Mouse (Mus musculus) embryonic facial prominence, embryonic 12.5 days (tissue): Measurements from ENCODE around the gene Pigo. TPM values are rescaled to one million over a fixed set of nuclear protein-coding genes. Genes with fewer than 3 reads are reported as not detected.
A peak's percentile ranks its signal among the peaks of the same experiment; 100 is the strongest.

Source experiments
- ATAC-seq: fragments of 200-750 bp; cut with Nextera tagmentation; 2 replicates; pipeline ENCODE4 v1.8.0; 2017; ENCODE audit not compliant: insufficient number of reproducible peaks, insufficient read depth, low FRiP score, low TSS enrichment
- H3K27ac ChIP-seq: fragments of 300-500 bp; sonication (generic); 2 replicates; pipeline ENCODE4 v1.5.1; 2016; ENCODE audit warnings: mild to moderate bottlenecking
- H3K27me3 ChIP-seq: fragments of 300-500 bp; sonication (generic); 2 replicates; pipeline ENCODE4 v1.6.1; 2016; ENCODE audit warnings: mild to moderate bottlenecking, moderate library complexity
- H3K36me3 ChIP-seq: fragments of 300-500 bp; sonication (generic); 2 replicates; pipeline ENCODE4 v1.6.1; 2016; ENCODE audit warnings: mild to moderate bottlenecking
- H3K4me1 ChIP-seq: fragments of 300-500 bp; sonication (generic); 2 replicates; pipeline ENCODE4 v1.6.1; 2016
- H3K4me2 ChIP-seq: fragments of 300-500 bp; sonication (generic); replicated peaks from 2 replicates; pipeline ENCODE4 v1.6.1; 2016; ENCODE audit warnings: mild to moderate bottlenecking, moderate library complexity
- H3K4me3 ChIP-seq: fragments of 300-500 bp; sonication (generic); 2 replicates; pipeline ENCODE4 v1.5.1; 2016; ENCODE audit warnings: mild to moderate bottlenecking
- H3K9ac ChIP-seq: fragments of 300-500 bp; sonication (generic); 2 replicates; pipeline ENCODE4 v1.6.1; 2016; ENCODE audit warnings: mild to moderate bottlenecking, moderate library complexity
- H3K9me3 ChIP-seq: fragments of 300-500 bp; sonication (generic); 2 replicates; pipeline ENCODE4 v1.6.1; 2016; ENCODE audit warnings: mild to moderate bottlenecking, moderate library complexity
- WGBS: fragments of 180-500 bp; shearing (Covaris S2); methylation state at CpG from one replicate; pipeline ENCODE4 v1.1.7; 2016; 5-methylcytosine and 5-hydroxymethylcytosine counted together
- polyA plus RNA-seq: library from polyadenylated mRNA; unstranded; fragments of >200 nt; fragmentation: Nextera tagmentation; extraction: Ambion mirVana; gene quantifications from 2 replicates; pipeline ENCODE4 v1.2.1, GENCODE M21; 2016

The Pigo gene
- polyA plus RNA-seq, 1 experiment from 2014 or later: 26.5 TPM

DNA sequence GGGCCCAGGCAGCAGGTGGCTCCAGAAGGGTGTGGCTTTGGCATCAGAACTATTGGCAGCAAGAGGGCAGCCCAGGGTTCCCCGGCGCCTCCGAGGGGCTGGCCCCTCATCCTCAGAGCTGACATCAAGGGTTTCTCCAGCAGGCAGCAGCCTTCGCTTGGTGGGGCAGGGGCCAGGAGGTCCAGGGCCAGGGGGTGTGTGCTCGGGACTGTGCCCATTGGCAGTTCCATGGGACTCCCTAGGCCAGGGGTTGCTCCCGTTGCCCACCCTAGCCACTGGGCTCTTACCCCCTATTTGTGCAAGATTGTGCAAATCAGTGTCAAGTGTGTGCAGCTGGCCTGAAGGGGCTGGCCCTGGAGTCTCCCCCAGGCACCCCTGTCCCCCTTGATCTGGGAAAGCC, 10.2 kb upstream of the Pigo start:
- no peak for ATAC-seq
- WGBS: 88% methylated on average over 6 of the region's 6 CpGs
- no peak overlapping the region for H3K27ac ChIP-seq

GRCm38 (mm10) chr4:43033481-43033880, 7.9 kb upstream of the Pigo start:
- Histone ChIP-seq H3K4me1 (peaks cover 16% of the 10 kb centered on the region), H3K4me2 (no peak overlapping the region), H3K4me3 (no peak overlapping the region), H3K36me3 (peaks cover 49% of the 10 kb centered on the region), H3K9me3 (no peaks in the 10 kb centered on the region), H3K27ac (no peak overlapping the region), H3K27me3 (no peaks in the 10 kb centered on the region), H3K9ac (no peak overlapping the region)
- WGBS: 84% methylated on average over 14 of the region's 14 CpGs
- no peak for ATAC-seq

More for the DNA sequence above, 10.2 kb upstream of the Pigo start:
- H3K27me3 ChIP-seq: no peaks in the 10 kb centered on the region
- H3K9ac ChIP-seq: no peak overlapping the region
- H3K9me3 ChIP-seq: no peaks in the 10 kb centered on the region
- H3K36me3 ChIP-seq: peaks cover 35% of the 10 kb centered on the region
- H3K4me2 ChIP-seq: no peak overlapping the region
- no peak overlapping the region for H3K4me3 ChIP-seq
- H3K4me1 ChIP-seq: peaks cover 18% of the 10 kb centered on the region

DNA sequence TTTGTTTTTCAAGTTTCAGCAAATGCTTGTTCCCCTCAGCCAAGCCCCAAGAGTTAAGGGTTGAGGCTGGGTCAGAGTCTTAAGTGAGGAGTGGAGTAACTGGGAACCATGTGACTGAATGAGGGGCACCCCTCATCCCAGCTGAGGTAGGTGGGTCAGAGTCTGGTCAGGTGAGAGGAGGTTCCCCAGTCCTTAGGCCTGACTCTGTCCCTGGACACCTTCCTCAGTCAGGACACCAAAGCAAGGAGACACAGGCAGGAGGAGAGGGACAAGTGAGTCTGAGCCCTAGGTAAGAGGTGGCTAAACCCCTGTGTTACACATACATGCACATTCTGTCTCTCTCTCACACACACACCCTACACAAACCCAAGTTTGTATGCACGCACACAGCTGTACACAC, 6.9 kb upstream of the Pigo start:
- Histone ChIP-seq H3K27me3 (no peaks in the 10 kb centered on the region), H3K27ac (0 out of 2 replicates have a peak overlapping the region, but pooled peaks have one; percentile 17), H3K9me3 (no peaks in the 10 kb centered on the region), H3K4me1 (peaks cover 16% of the 10 kb centered on the region), H3K4me3 (no peak overlapping the region), H3K36me3 (peaks cover 58% of the 10 kb centered on the region), H3K4me2 (no peak overlapping the region), H3K9ac (no peak overlapping the region)
- ATAC-seq: no peak
- WGBS: 100% methylated on average over 1 of the region's 1 CpGs

DNA sequence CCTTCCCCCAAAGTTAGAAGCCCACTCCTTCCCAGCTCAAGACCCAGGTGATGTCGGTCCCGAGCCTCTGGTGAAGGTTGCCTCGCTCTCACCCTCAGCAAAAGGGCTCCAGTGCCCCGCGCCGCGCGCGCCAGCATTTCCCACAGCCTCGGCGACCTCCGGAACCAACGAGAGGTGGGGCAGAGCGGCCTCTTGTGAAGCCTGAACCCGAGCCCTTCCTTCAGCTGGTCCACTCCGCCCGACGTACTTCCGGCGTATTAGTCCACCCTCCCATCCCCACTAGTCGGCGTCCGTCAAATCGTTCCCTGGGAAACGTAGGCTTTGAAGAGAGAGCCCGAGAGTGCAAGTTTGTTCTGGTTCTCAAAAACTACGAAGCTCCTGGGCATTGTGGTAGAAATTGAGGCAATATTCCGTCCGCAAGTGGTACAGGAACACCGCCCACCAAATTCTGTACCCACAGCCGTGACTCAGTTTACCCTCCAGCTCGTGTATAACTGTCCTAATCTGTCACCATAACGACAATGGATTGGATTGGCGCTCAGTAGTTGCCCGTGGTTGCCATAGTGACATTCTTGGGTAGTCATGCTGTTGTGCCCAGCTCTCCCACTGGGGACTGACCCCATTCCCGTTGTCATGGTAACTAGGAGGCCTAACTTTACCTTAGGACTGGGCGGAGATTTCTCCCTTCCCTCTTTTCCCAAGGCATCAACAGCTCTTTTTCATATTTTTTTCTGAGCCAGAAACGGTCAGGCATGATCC, 5.8 kb upstream of the Pigo start, which contains the start of gene Stoml2:
Gene Stoml2, minus strand, starts transcription at position 474 of the 759 bp plus-strand sequence.
- Histone ChIP-seq H3K4me3 (peak within 1 kb of the TSS; percentile 72), H3K4me2 (peak within 1 kb of the TSS; percentile 79), H3K9me3 (no peaks in the 10 kb centered on the region), H3K27me3 (no peaks in the 10 kb centered on the region), H3K4me1 (peaks cover 16% of the 10 kb centered on the region), H3K36me3 (peaks cover 65% of the 10 kb centered on the region), H3K9ac (peak within 1 kb of the TSS; percentile 85), H3K27ac (peak within 1 kb of the TSS; percentile 88)
- peak; percentile 92 for ATAC-seq
- WGBS: under 1% methylated on average over 38 of the region's 38 CpGs

DNA sequence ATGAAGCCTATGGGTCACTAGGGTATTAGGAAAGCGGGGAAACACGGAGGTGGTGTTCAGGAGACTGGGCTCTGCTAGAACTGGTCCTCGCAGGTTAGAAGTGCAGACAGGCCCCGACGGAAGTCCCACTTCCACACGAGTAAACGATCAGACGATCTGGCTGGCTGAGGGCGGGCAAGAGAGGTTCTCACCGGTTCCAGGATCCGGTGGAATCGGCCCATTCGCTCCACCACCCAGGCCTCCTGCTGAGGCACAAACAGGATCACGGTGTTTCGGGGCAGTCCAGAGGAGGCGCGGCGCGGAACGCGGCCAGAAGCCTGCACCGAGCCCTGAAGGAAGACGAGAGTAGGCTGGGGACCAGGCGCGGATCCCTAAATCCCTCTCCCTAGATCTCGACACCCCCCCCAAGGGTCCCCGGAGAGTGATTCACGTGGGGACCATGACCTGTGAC, 5.2 kb upstream of the Pigo start:
- WGBS: 2% methylated on average over 28 of the region's 28 CpGs
- ATAC-seq: peak; percentile 25; the same call in 1 of the 2 replicates
- H3K36me3 ChIP-seq: peaks cover 59% of the 10 kb centered on the region

DNA sequence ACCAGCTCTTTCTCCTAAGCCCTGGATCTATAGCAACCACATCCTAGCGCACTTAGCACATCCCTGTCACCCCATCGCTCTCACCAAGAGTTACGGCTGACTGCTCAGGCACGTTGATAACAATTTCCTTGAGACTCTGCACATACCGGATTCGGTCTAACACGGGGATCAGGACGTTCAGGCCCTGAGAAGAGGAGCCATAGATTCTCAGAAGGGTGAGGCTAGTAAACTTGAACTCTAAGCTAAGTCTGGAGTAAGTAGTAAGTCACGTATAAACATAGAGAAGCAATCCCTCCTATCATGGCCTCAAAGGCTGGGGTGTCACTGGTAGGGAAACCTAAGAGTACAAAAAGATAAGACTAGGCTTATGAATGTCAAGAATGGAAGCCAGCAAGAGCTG, 4.7 kb upstream of the Pigo start:
- H3K9me3 ChIP-seq: no peaks in the 10 kb centered on the region
- peaks cover 55% of the 10 kb centered on the region for H3K36me3 ChIP-seq
- H3K4me3 ChIP-seq: peak overlapping the region; percentile 72
- WGBS: 77% methylated on average over 9 of the region's 9 CpGs
- H3K9ac ChIP-seq: peak overlapping the region; percentile 85
- H3K27ac ChIP-seq: peak overlapping the region; percentile 88; the same call in 1 of the 2 replicates
- H3K4me1 ChIP-seq: peaks cover 16% of the 10 kb centered on the region
- H3K27me3 ChIP-seq: no peaks in the 10 kb centered on the region
- ATAC-seq: no peak
- H3K4me2 ChIP-seq: peak overlapping the region; percentile 79

More for the DNA sequence above, 5.2 kb upstream of the Pigo start:
- peaks cover 16% of the 10 kb centered on the region for H3K4me1 ChIP-seq
- H3K4me2 ChIP-seq: peak overlapping the region; percentile 79
- H3K9me3 ChIP-seq: no peaks in the 10 kb centered on the region
- peak overlapping the region; percentile 72 for H3K4me3 ChIP-seq
- peak overlapping the region; percentile 88 for H3K27ac ChIP-seq
- peak overlapping the region; percentile 85 for H3K9ac ChIP-seq
- no peaks in the 10 kb centered on the region for H3K27me3 ChIP-seq

DNA sequence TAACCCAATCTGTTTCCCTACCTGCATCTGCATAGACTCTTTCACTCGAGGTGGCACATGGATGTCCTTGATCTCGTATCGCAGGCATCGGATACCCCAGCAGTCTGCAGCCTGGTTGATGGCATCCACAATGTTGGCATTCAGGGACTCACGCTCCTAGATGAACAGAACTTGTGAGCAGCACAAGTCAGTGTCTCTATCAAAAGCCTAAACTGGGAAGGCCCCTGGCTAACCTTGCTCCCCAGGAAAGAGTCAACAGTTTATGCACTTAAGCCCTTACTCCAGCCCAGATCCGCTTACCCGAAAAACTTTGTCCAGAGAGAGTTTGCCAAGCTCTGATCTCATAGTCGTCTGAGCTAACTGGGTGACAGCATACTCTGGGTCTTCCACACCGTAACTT, 4.1 kb upstream of the Pigo start:
- Histone ChIP-seq H3K4me3 (no peak overlapping the region), H3K36me3 (peaks cover 50% of the 10 kb centered on the region), H3K27me3 (no peaks in the 10 kb centered on the region), H3K27ac (no peak overlapping the region), H3K4me2 (no peak overlapping the region), H3K9ac (no peak overlapping the region; the same call in 1 of the 2 replicates), H3K4me1 (peaks cover 20% of the 10 kb centered on the region), H3K9me3 (no peaks in the 10 kb centered on the region)
- no peak for ATAC-seq
- 90% methylated on average over 9 of the region's 9 CpGs for WGBS

GRCm38 (mm10) chr4:43029121-43029520, 3.5 kb upstream of the Pigo start:
- 86% methylated on average over 7 of the region's 7 CpGs for WGBS
- Histone ChIP-seq H3K36me3 (peaks cover 44% of the 10 kb centered on the region), H3K4me3 (no peak overlapping the region), H3K27me3 (no peaks in the 10 kb centered on the region), H3K4me2 (no peak overlapping the region), H3K27ac (no peak overlapping the region), H3K9me3 (no peaks in the 10 kb centered on the region), H3K4me1 (peaks cover 26% of the 10 kb centered on the region), H3K9ac (no peak overlapping the region; the same call in 1 of the 2 replicates)
- no peak for ATAC-seq

DNA sequence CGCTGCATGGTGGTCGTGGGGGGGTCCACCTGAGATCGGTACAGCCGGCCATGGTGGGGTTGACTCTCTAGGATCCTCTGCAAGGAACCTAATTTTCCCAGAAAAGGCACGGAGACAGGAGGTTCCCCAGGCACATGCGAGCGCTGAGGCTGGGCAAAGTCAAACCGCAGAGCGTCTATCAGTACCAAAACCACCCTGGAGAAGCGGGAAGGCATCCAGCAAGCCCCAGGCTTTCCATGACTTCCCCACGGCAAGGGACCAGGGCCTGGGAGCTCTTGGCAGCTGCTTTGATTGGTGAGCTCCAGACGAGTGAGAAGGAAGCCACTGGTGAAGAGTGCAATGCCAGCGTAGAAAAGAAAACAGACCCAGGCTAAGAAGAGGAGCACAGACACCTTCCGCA, 946 bp downstream of the Pigo start:
- WGBS: 84% methylated on average over 14 of the region's 14 CpGs
- Histone ChIP-seq H3K4me3 (peak overlapping the region; percentile 62), H3K27me3 (no peaks in the 10 kb centered on the region), H3K4me1 (peaks cover 10% of the 10 kb centered on the region), H3K4me2 (peak overlapping the region; percentile 72), H3K9ac (peak overlapping the region; percentile 53; the same call in 1 of the 2 replicates), H3K36me3 (peaks cover 66% of the 10 kb centered on the region), H3K27ac (peak overlapping the region; percentile 88), H3K9me3 (no peaks in the 10 kb centered on the region)
- ATAC-seq: no peak

DNA sequence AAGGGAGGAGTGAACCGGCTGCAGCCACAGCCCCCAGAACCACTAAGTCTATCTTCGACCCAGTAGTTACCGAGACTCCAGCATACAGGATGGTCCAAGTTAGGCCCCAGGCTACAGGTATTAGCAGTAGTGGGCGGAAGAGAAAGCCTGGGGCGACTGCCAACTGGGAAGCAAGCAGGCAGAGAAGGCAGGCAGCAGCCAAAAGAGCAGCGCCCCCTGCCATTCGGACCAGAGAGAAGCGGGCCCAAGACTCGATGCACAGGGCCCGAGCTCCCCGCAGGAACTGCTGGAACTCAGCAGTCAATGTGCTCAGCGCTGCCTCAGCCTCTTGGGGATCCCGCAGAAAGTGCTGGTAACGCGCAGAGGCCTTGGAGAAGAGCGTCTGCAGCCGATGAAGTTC, 4.3 kb downstream of the Pigo start:
- Histone ChIP-seq H3K36me3 (peaks cover 63% of the 10 kb centered on the region), H3K9me3 (no peaks in the 10 kb centered on the region), H3K4me1 (peaks cover 10% of the 10 kb centered on the region), H3K27me3 (no peaks in the 10 kb centered on the region), H3K27ac (no peak overlapping the region), H3K4me3 (no peak overlapping the region), H3K9ac (no peak overlapping the region), H3K4me2 (no peak overlapping the region)
- no peak for ATAC-seq
- WGBS: 69% methylated on average over 17 of the region's 17 CpGs

- Histone ChIP-seq H3K4me2 (no peak overlapping the region), H3K36me3 (peaks cover 63% of the 10 kb centered on the region), H3K4me1 (peaks cover 10% of the 10 kb centered on the region), H3K9ac (no peak overlapping the region), H3K27ac (no peak overlapping the region), H3K27me3 (no peaks in the 10 kb centered on the region), H3K9me3 (no peaks in the 10 kb centered on the region), H3K4me3 (no peak overlapping the region)
- no peak for ATAC-seq
- 85% methylated on average over 16 of the region's 16 CpGs for WGBS
These were observed 4.7 kb downstream of the Pigo start for GRCm38 (mm10) chr4:43020876-43021275.
